Mouse (Mus musculus) heart, adult 2 months (tissue): ENCODE measurements around the gene Acot7. TPM values are rescaled to one million over a fixed set of nuclear protein-coding genes. Genes with fewer than 3 reads are reported as not detected.

ENCODE experiments used
- DNase-seq, 2 experiments: peaks; one replicate each; pipeline ENCODE4 v3.0.0; 2021
- H3K27ac ChIP-seq: fragments of 200-600 bp; 2 replicates; pipeline ENCODE4 v1.8.1; 2022
- H3K27me3 ChIP-seq: fragments of 200-500 bp; 2 replicates; pipeline ENCODE4 v1.6.1; 2012; ENCODE audit warnings: mild to moderate bottlenecking, low read length, inconsistent platforms, mixed read lengths; ENCODE audit not compliant: control insufficient read depth, insufficient read depth
- H3K36me3 ChIP-seq: fragments of 200-500 bp; 2 replicates; pipeline ENCODE4 v1.6.1; 2012; ENCODE audit warnings: low read length, inconsistent platforms; ENCODE audit not compliant: control insufficient read depth, insufficient read depth
- H3K4me1 ChIP-seq: fragments of 200-500 bp; 2 replicates; pipeline ENCODE4 v1.6.1; 2011; ENCODE audit warnings: low read length; ENCODE audit not compliant: control insufficient read depth, insufficient read depth
- H3K4me3 ChIP-seq: fragments of 200-600 bp; 2 replicates; pipeline ENCODE4 v1.8.1; 2022
- H3K79me2 ChIP-seq: fragments of 200-500 bp; replicated peaks from 2 replicates; pipeline ENCODE4 v1.6.1; 2012; ENCODE audit warnings: mild to moderate bottlenecking, inconsistent platforms, low read length, moderate library complexity, mixed read lengths; ENCODE audit not compliant: control insufficient read depth, insufficient read depth
- H3K9ac ChIP-seq: fragments of 200-500 bp; 2 replicates; pipeline ENCODE4 v1.6.1; 2012; ENCODE audit warnings: low read depth, mild to moderate bottlenecking, control low read depth, inconsistent platforms, low read length, mixed read lengths
- CTCF ChIP-seq: fragments of 200-600 bp; IDR thresholded peaks from 2 replicates; pipeline ENCODE4 v1.8.1; 2022; ENCODE audit warnings: antibody characterized with exemption, mild to moderate bottlenecking, moderate library complexity
- EP300 ChIP-seq: fragments of 200-500 bp; IDR thresholded peaks from 2 replicates; pipeline ENCODE4 v1.6.1; 2011; ENCODE audit warnings: low read depth, low read length, control low read depth; ENCODE audit not compliant: insufficient read depth
- POLR2A ChIP-seq: fragments of 200-500 bp; IDR thresholded peaks from 2 replicates; pipeline ENCODE4 v1.6.1; 2011; ENCODE audit warnings: mild to moderate bottlenecking, low read depth, low read length, control low read depth; ENCODE audit not compliant: insufficient read depth
- WGBS: fragments of 180-500 bp; shearing (Covaris S2); methylation state at CpG from one replicate; pipeline ENCODE4 v1.1.7; 2018; 5-methylcytosine and 5-hydroxymethylcytosine counted together
- intact Hi-C: fragments of 180-260 bp; cut with DNase I; formaldehyde crosslinking; loops from one replicate; pipeline ENCODE4 v1.15.1; 2025
- long read RNA-seq: library from polyadenylated mRNA; stranded (forward); transcript quantifications from one replicate; pipeline ENCODE4 v2.0.0, GENCODE M21; 2021
- polyA plus RNA-seq: library from polyadenylated mRNA; depleted of rRNA; stranded (reverse); fragments of >200 nt; gene quantifications from 2 replicates; pipeline ENCODE4 v1.2.3, GENCODE M21; 2012; rRNA removed
- total RNA-seq, 2 experiments: library from RNA; stranded (reverse); gene quantifications; 2 replicates each; pipeline ENCODE4 v1.2.3; 2021

Gene Acot7
- total RNA-seq (10 to 100 TPM; 58.1 to 64.8 TPM), polyA plus RNA-seq (51.7 and 65.0 TPM in 2 replicates)
- long read RNA-seq, transcript Acot7-206 (9 exons, 1,505 nt) = minor isoform, 5 of 76 reads
- long read RNA-seq, transcript Acot7-202 (9 exons, 1,457 nt) = major isoform, 44 of 76 reads
- long read RNA-seq, partial matches to known transcripts = 10 of 76 reads
- long read RNA-seq, other reads (novel, unspliced or antisense) = 17 of 76 reads

DNA sequence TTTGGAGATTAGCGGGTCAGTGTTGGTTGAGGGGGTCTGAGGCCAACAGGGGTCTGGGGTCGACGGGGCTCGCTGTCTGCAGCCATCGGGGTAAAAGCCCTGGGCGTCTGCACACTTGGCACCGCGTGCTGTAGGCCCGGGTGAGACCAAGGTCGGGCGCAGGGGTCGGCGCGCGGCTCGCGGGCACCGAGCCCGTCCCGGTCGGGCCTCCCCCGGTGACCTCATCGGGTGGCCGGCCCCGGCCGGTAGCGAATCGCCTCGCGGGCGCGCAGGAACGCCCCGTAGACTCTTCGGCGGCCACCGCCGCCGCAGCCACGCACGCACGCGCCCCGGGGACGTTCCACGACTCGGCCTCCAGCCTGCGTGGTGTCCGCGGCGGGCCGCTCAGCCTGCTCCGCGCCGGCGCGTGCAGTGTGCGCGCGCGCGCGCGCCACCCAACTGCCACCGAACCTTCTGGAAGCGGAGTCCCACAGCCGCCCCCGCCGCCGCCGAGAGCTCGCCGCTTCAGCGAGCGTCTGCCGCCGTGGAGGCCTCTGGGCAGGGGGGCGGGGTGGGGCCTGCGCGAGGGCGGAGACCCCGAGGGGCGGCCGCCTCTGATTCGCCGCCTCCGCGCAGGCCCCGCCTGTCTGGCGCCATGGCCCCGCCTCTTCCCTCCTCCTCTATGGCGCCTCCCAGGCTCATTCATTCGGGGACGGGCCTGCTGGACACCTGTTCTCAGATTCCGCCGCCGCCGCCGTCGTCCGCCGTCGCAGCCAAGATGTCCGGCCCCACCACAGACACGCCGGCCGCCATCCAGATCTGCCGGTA, at the start of gene Acot7:
Gene Acot7 (plus strand): TSS at position 598 of the 807 bp plus-strand sequence.
- H3K79me2 ChIP-seq = 0 out of 2 replicates have a peak, but pooled peaks cover 1% of the 10 kb centered on the region
- peak within 1 kb of the TSS; percentile 93 for H3K9ac ChIP-seq
- intact Hi-C loops = loop anchor here (10.0 kb wide), 1 partner anchor 317 kb away; no protein-coding TSS in a partner anchor
- H3K27ac ChIP-seq = peak within 1 kb of the TSS; percentile 94
- H3K4me1 ChIP-seq = peaks cover 4% of the 10 kb centered on the region
- H3K36me3 ChIP-seq = no peaks in the 10 kb centered on the region
- H3K4me3 ChIP-seq = peak within 1 kb of the TSS; percentile 66
- H3K27me3 ChIP-seq = no peaks in the 10 kb centered on the region
- DNase-seq = peak; percentile 93
- under 1% methylated on average over 86 of the region's 108 CpGs for WGBS
- TF ChIP-seq POLR2A = 0 out of 2 replicates have a peak, but pooled peaks have one; percentile 51
- TF ChIP-seq CTCF = no peak

GRCm38 (mm10) chr4:152128784-152129183, 49.1 kb upstream of the Acot7 start:
- 79% methylated on average over 5 of the region's 5 CpGs for WGBS

GRCm38 (mm10) chr4:152129395-152129930, 48.5 kb upstream of the Acot7 start:
- intact Hi-C loops = no loop called here
- peaks cover 2% of the 10 kb centered on the region; the same call in 1 of the 2 replicates for H3K4me1 ChIP-seq

More at GRCm38 (mm10) chr4:152128784-152129183, 49.1 kb upstream of the Acot7 start:
- intact Hi-C loops = no loop called here
- Histone ChIP-seq H3K4me1 (peaks cover 2% of the 10 kb centered on the region; the same call in 1 of the 2 replicates), H3K79me2 (no peaks in the 10 kb centered on the region), H3K27ac (no peak overlapping the region), H3K4me3 (no peak overlapping the region), H3K9ac (no peak overlapping the region), H3K36me3 (no peaks in the 10 kb centered on the region), H3K27me3 (peaks cover 14% of the 10 kb centered on the region)
- TF ChIP-seq EP300 (no peak), CTCF (no peak), POLR2A (no peak)
- no peak for DNase-seq

DNA sequence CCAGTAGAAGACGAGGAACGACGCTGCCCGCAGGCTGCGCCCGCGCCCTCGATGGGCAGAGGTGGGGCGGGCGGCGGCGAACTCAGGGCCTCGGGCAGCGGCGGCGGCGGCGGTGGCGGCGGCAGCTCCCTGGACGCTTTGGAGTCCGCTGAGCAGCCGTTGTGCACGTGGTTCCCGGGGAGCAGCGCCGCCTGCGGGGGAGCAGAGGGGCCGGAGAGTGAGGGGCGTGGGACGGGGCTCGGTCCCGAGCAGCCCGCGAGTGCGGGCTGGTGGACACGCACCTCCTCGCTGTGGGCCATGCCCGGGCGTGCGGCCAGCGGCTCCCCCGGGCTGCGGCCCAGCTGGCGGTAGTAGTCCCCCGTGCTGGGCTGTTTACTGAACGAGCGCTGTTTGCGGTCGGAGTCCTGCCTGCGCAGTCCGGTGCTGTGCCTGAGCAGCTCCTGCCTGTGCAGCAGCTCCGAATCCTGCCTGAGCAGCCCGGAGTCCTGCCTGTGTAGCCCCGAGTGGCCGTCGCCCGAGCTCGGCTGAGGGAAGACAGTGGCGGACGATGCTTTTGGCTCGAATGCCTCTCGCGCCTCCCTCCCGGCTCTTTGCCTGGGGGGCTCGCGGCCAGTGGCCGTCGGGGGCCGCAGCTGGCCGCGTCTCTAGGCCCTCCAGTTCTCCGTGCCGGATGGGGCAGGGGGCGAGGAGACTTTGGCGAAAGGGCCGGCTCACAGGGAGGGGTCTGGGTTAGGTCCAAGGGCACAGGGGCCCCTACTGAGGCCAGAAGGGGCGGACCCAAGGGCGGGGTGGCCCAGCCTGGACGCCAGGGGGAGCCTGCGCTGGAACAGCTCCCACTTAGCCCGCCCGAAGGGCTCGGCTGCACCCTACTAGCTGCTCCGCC, 46.9 kb upstream of the Acot7 start:
- DNase-seq = peak; percentile 78 to 80
- TF ChIP-seq CTCF (peak; percentile 64), POLR2A (no peak)
- H3K36me3 ChIP-seq = no peaks in the 10 kb centered on the region
- intact Hi-C loops = no loop called here
- no peaks in the 10 kb centered on the region for H3K79me2 ChIP-seq
- WGBS = under 1% methylated on average over 83 of the region's 85 CpGs
- peak overlapping the region; percentile 49 for H3K4me3 ChIP-seq
- peaks cover 14% of the 10 kb centered on the region for H3K27me3 ChIP-seq
- H3K27ac ChIP-seq = no peak overlapping the region; the same call in 1 of the 2 replicates
- no peaks in the 10 kb centered on the region; the same call in 1 of the 2 replicates for H3K4me1 ChIP-seq
- peak overlapping the region; percentile 28 for H3K9ac ChIP-seq

More at GRCm38 (mm10) chr4:152129395-152129930, 48.5 kb upstream of the Acot7 start:
- Histone ChIP-seq H3K27ac (no peak overlapping the region), H3K36me3 (no peaks in the 10 kb centered on the region), H3K9ac (no peak overlapping the region), H3K27me3 (peaks cover 14% of the 10 kb centered on the region), H3K4me3 (no peak overlapping the region), H3K79me2 (no peaks in the 10 kb centered on the region)
- DNase-seq = no peak
- WGBS = 71% methylated on average over 13 of the region's 13 CpGs
- TF ChIP-seq EP300 = no peak
- no peak for TF ChIP-seq CTCF
- no peak for TF ChIP-seq POLR2A

DNA sequence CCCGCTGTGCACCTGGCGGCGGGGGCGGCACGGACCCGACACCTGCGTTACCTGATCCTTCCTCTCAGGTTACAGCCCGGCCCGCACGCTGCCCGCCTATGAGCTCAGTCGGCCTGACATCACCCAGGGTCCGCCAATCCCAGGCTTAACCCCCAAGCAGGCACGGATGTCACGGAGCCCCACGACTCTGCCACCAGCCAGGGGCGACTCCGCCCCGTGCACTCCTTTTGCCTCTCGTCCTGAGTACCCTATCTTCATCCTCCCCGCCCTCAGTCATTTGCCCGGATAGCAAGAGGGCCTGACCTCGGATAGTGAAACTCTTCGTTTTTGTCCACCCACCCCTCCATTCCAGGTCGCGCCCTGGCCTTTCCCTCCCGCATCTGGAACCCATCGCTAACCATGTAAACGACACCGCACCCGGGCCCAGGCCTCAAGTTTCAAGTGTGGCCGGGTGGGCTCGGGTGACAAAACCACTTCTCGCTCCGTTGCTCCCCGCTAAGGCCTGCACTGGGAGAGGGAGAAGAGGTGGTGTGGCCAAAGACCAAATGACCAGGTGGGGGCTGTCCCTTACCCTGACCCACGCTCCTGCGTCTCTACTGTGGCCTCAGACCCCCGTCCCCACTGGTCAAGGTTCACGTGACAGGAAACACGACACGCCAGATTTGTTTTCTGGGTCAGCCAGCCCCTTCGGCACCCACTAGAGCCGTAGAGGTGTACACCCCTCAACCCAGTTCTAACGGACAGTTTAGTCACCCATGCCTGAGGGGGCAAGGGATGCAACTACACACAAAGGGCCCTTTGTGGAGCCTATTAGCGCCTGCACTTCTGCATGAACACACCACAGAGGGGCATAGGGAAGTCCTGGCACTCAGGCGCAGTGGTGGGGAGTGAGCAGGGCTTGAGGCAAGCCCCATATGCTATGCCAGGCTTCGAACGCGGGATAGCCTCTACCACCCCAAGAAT, 45.8 kb upstream of the Acot7 start:
- WGBS = 15% methylated on average over 50 of the region's 50 CpGs
- intact Hi-C loops = no loop called here
- Histone ChIP-seq H3K79me2 (no peaks in the 10 kb centered on the region), H3K4me3 (peak overlapping the region; percentile 49), H3K27me3 (peaks cover 14% of the 10 kb centered on the region), H3K27ac (no peak overlapping the region), H3K9ac (no peak overlapping the region), H3K4me1 (no peaks in the 10 kb centered on the region; the same call in 1 of the 2 replicates), H3K36me3 (no peaks in the 10 kb centered on the region)
- TF ChIP-seq EP300 (no peak), CTCF (no peak), POLR2A (no peak)
- DNase-seq = no peak
